Mouse (Mus musculus) liver, embryonic 13.5 days (tissue): ENCODE results near the gene Aarsd1. TPM values are rescaled to one million over a fixed set of nuclear protein-coding genes. Genes with fewer than 3 reads are reported as not detected.

ENCODE experiments used
- ATAC-seq: fragments of 200-750 bp; cut with Nextera tagmentation; 2 replicates; pipeline ENCODE4 v1.8.0; 2017; ENCODE audit warnings: low read depth, mild to moderate bottlenecking, moderate number of reproducible peaks, moderate library complexity
- DNase-seq: peaks from one replicate; pipeline ENCODE4 v3.0.0; 2022
- H3K27ac ChIP-seq: fragments of 300-500 bp; sonication (generic); 2 replicates; pipeline ENCODE4 v1.5.1; 2015; ENCODE audit warnings: moderate library complexity, mild to moderate bottlenecking, inconsistent platforms
- H3K27me3 ChIP-seq: fragments of 300-500 bp; sonication (generic); 2 replicates; pipeline ENCODE4 v1.6.1; 2015; ENCODE audit warnings: mild to moderate bottlenecking, inconsistent platforms
- H3K36me3 ChIP-seq: fragments of 300-500 bp; sonication (generic); 2 replicates; pipeline ENCODE4 v1.6.1; 2015; ENCODE audit warnings: mild to moderate bottlenecking, inconsistent platforms
- H3K4me1 ChIP-seq: fragments of 300-500 bp; sonication (generic); replicated peaks from 2 replicates; pipeline ENCODE4 v1.6.1; 2015; ENCODE audit warnings: inconsistent platforms
- H3K4me2 ChIP-seq: fragments of 300-500 bp; sonication (generic); 2 replicates; pipeline ENCODE4 v1.6.1; 2015; ENCODE audit warnings: inconsistent platforms, mild to moderate bottlenecking, moderate library complexity
- H3K4me3 ChIP-seq: fragments of 300-500 bp; sonication (generic); replicated peaks from 2 replicates; pipeline ENCODE4 v1.5.1; 2015; ENCODE audit warnings: mild to moderate bottlenecking, inconsistent platforms
- H3K9ac ChIP-seq: fragments of 300-500 bp; sonication (generic); 2 replicates; pipeline ENCODE4 v1.6.1; 2015; ENCODE audit warnings: mild to moderate bottlenecking, inconsistent platforms
- H3K9me3 ChIP-seq: fragments of 300-500 bp; sonication (generic); replicated peaks from 2 replicates; pipeline ENCODE4 v1.6.1; 2016; ENCODE audit warnings: inconsistent platforms
- WGBS: fragments of 180-500 bp; shearing (Covaris S2); methylation state at CpG from one replicate; pipeline ENCODE4 v1.1.7; 2015; ENCODE audit not compliant: insufficient replicate concordance; 5-methylcytosine and 5-hydroxymethylcytosine counted together
- microRNA-seq: library from miRNA; unstranded; fragments of <30 nt; microRNA quantifications from one replicate; pipeline ENCODE4, GENCODE M21; 2016
- polyA plus RNA-seq: library from polyadenylated mRNA; unstranded; fragments of >200 nt; fragmentation: Nextera tagmentation; extraction: Ambion mirVana; gene quantifications from 2 replicates; pipeline ENCODE4 v1.2.1, GENCODE M21; 2015

Gene Aarsd1
- polyA plus RNA-seq, 1 experiment from 2014 or later = 63.2 TPM

GRCm38 (mm10) chr11:101370141-101370540 is 47.3 kb downstream of the Aarsd1 start:
- Histone ChIP-seq H3K27me3 (no peaks in the 10 kb centered on the region; the same call in 1 of the 2 replicates), H3K36me3 (no peaks in the 10 kb centered on the region), H3K4me3 (no peak overlapping the region), H3K4me2 (no peak overlapping the region), H3K9me3 (no peaks in the 10 kb centered on the region), H3K27ac (no peak overlapping the region), H3K4me1 (no peaks in the 10 kb centered on the region), H3K9ac (no peak overlapping the region)
- ATAC-seq = no peak
- DNase-seq = no peak
- 57% methylated on average over 5 of the region's 5 CpGs for WGBS

- no peak within 1 kb of the TSS for H3K4me3 ChIP-seq
- WGBS = 72% methylated on average over 8 of the region's 8 CpGs
- H3K27ac ChIP-seq = no peak within 1 kb of the TSS
- H3K36me3 ChIP-seq = no peaks in the 10 kb centered on the region
- no peak within 1 kb of the TSS for H3K9ac ChIP-seq
- peaks cover 21% of the 10 kb centered on the region for H3K4me1 ChIP-seq
- no peak for DNase-seq
- no peak for ATAC-seq
- H3K9me3 ChIP-seq = no peaks in the 10 kb centered on the region
- H3K27me3 ChIP-seq = no peaks in the 10 kb centered on the region; the same call in 1 of the 2 replicates
- H3K4me2 ChIP-seq = no peak within 1 kb of the TSS
Measured at GRCm38 (mm10) chr11:101367326-101367935, 50.0 kb downstream of the Aarsd1 start, which contains the start of gene G6pc. G6pc (plus strand) TSS chr11:101367561.

GRCm38 (mm10) chr11:101364531-101364931 is 52.9 kb downstream of the Aarsd1 start:
- WGBS = 7% methylated on average over 5 of the region's 5 CpGs
- Histone ChIP-seq H3K4me3 (no peak overlapping the region), H3K4me1 (peaks cover 31% of the 10 kb centered on the region), H3K9me3 (no peaks in the 10 kb centered on the region), H3K36me3 (no peaks in the 10 kb centered on the region), H3K9ac (no peak overlapping the region), H3K27ac (no peak overlapping the region), H3K4me2 (no peak overlapping the region), H3K27me3 (no peaks in the 10 kb centered on the region)
- peak; percentile 11 for DNase-seq
- ATAC-seq = peak; percentile 65

- no peak overlapping the region for H3K9ac ChIP-seq
- WGBS = 28% methylated on average over 3 of the region's 3 CpGs
- ATAC-seq = no peak
- H3K4me1 ChIP-seq = peaks cover 31% of the 10 kb centered on the region
- H3K4me2 ChIP-seq = no peak overlapping the region
- no peaks in the 10 kb centered on the region for H3K9me3 ChIP-seq
- no peak for DNase-seq
- H3K27ac ChIP-seq = peak overlapping the region; percentile 2; the same call in 1 of the 2 replicates
- no peaks in the 10 kb centered on the region for H3K27me3 ChIP-seq
- H3K36me3 ChIP-seq = no peaks in the 10 kb centered on the region
- no peak overlapping the region for H3K4me3 ChIP-seq
Measured at GRCm38 (mm10) chr11:101360651-101361113, 56.7 kb downstream of the Aarsd1 start.

- H3K9me3 ChIP-seq = no peaks in the 10 kb centered on the region
- peaks cover 28% of the 10 kb centered on the region for H3K4me1 ChIP-seq
- no peak overlapping the region for H3K4me3 ChIP-seq
- ATAC-seq (no peak), DNase-seq (no peak)
- H3K27me3 ChIP-seq = no peaks in the 10 kb centered on the region
- H3K4me2 ChIP-seq = no peak overlapping the region
- no peak overlapping the region for H3K27ac ChIP-seq
- no peaks in the 10 kb centered on the region for H3K36me3 ChIP-seq
- no peak overlapping the region for H3K9ac ChIP-seq
- 61% methylated on average over 9 of the region's 9 CpGs for WGBS
Measured at GRCm38 (mm10) chr11:101359776-101360175, 57.6 kb downstream of the Aarsd1 start.

GRCm38 (mm10) chr11:101357505-101358182 is 59.8 kb downstream of the Aarsd1 start:
- H3K27ac ChIP-seq = no peak overlapping the region
- no peaks in the 10 kb centered on the region for H3K36me3 ChIP-seq
- no peaks in the 10 kb centered on the region for H3K27me3 ChIP-seq
- no peak overlapping the region for H3K4me2 ChIP-seq
- H3K9ac ChIP-seq = no peak overlapping the region
- DNase-seq (no peak), ATAC-seq (no peak)
- no peaks in the 10 kb centered on the region for H3K9me3 ChIP-seq
- no peak overlapping the region for H3K4me3 ChIP-seq
- WGBS = 46% methylated on average over 3 of the region's 3 CpGs
- peaks cover 10% of the 10 kb centered on the region for H3K4me1 ChIP-seq

Small RNA genes lying within 50 kb of the gene (microRNA-seq; reads per million reads assigned to microRNA genes)
- not detected for gene Mir6929

Other genes with a start within 250 kb of the Aarsd1 start
- gene Cntnap1, start 247.1 kb downstream of the Aarsd1 start, polyA plus RNA-seq = 0.09 and 0.12 TPM in 2 replicates
- gene Plekhh3, start 246.3 kb downstream of the Aarsd1 start, polyA plus RNA-seq = 1.0 and 1.1 TPM in 2 replicates
- not detected in 2 replicates for gene Ccr10, start 242.2 kb downstream of the Aarsd1 start, polyA plus RNA-seq
- gene Ezh1, start 191.2 kb downstream of the Aarsd1 start, polyA plus RNA-seq = 6.6 and 7.4 TPM in 2 replicates
- 23.4 and 25.4 TPM in 2 replicates for gene Ramp2, start 171.6 kb downstream of the Aarsd1 start, polyA plus RNA-seq
- 98.5 and 99.4 TPM in 2 replicates for gene Vps25, start 163.9 kb downstream of the Aarsd1 start, polyA plus RNA-seq
- gene Wnk4, start 157.0 kb downstream of the Aarsd1 start, polyA plus RNA-seq = 5.5 and 7.9 TPM in 2 replicates
- gene Cntd1, start 138.6 kb downstream of the Aarsd1 start, polyA plus RNA-seq = 0.63 and 0.85 TPM in 2 replicates
- 125 TPM in 2 replicates for gene Coa3, start 138.5 kb downstream of the Aarsd1 start, polyA plus RNA-seq
- 108 and 112 TPM in 2 replicates for gene Becn1, start 115.3 kb downstream of the Aarsd1 start, polyA plus RNA-seq
- gene Psme3, start 101.4 kb downstream of the Aarsd1 start, polyA plus RNA-seq = 198 and 239 TPM in 2 replicates
- 1.2 and 1.3 TPM in 2 replicates for gene Aoc2, start 92.6 kb downstream of the Aarsd1 start, polyA plus RNA-seq
- 0.07 TPM in 1 of 2 replicates, not detected in the other for gene Aoc3, start 87.0 kb downstream of the Aarsd1 start, polyA plus RNA-seq
- not detected in 2 replicates for gene G6pc, start 50.1 kb downstream of the Aarsd1 start, polyA plus RNA-seq
- 3.7 TPM in 2 replicates for gene Gm27029, start 7.2 kb upstream of the Aarsd1 start, polyA plus RNA-seq
- 6.0 and 6.9 TPM in 2 replicates for gene Rundc1, start 7.5 kb upstream of the Aarsd1 start, polyA plus RNA-seq
- gene Ptges3l, start 7.7 kb upstream of the Aarsd1 start, polyA plus RNA-seq = 0.66 and 1.2 TPM in 2 replicates
- gene Rpl27, start 24.7 kb upstream of the Aarsd1 start, polyA plus RNA-seq = 344 and 360 TPM in 2 replicates
- 31.4 and 33.0 TPM in 2 replicates for gene Ifi35, start 30.8 kb upstream of the Aarsd1 start, polyA plus RNA-seq
- 3.1 and 3.4 TPM in 2 replicates for gene Rnd2, start 47.4 kb upstream of the Aarsd1 start, polyA plus RNA-seq
- 8.8 and 8.9 TPM in 2 replicates for gene Vat1, start 48.6 kb upstream of the Aarsd1 start, polyA plus RNA-seq
- gene Brca1, start 134.3 kb upstream of the Aarsd1 start, polyA plus RNA-seq = 11.9 and 15.9 TPM in 2 replicates
- gene Nbr1, start 134.5 kb upstream of the Aarsd1 start, polyA plus RNA-seq = 32.3 and 43.3 TPM in 2 replicates
- 5.5 and 5.7 TPM in 2 replicates for gene Tmem106a, start 164.6 kb upstream of the Aarsd1 start, polyA plus RNA-seq
- not detected in 2 replicates for gene Gm11634, start 181.6 kb upstream of the Aarsd1 start, polyA plus RNA-seq
- 8.3 and 8.6 TPM in 2 replicates for gene Rdm1, start 209.6 kb upstream of the Aarsd1 start, polyA plus RNA-seq
- 1.1 TPM in 2 replicates for gene Arl4d, start 247.9 kb upstream of the Aarsd1 start, polyA plus RNA-seq